Mouse (Mus musculus) embryonic facial prominence, embryonic 15.5 days (tissue): ENCODE measurements around the gene Gltpd2. TPM values are rescaled to one million over a fixed set of nuclear protein-coding genes. Genes with fewer than 3 reads are reported as not detected.

Experiments used
- ATAC-seq: fragments of 200-750 bp; cut with Nextera tagmentation; 2 replicates; pipeline ENCODE4 v1.8.0; 2017; ENCODE audit warnings: low read depth, moderate TSS enrichment; ENCODE audit not compliant: insufficient number of reproducible peaks, low FRiP score, low TSS enrichment
- H3K27ac ChIP-seq: fragments of 300-500 bp; sonication (generic); replicated peaks from 2 replicates; pipeline ENCODE4 v1.5.1; 2015; ENCODE audit warnings: mild to moderate bottlenecking, inconsistent platforms
- H3K27me3 ChIP-seq: fragments of 300-500 bp; sonication (generic); 2 replicates; pipeline ENCODE4 v1.6.1; 2015; ENCODE audit warnings: inconsistent platforms
- H3K36me3 ChIP-seq: fragments of 300-500 bp; sonication (generic); 2 replicates; pipeline ENCODE4 v1.6.1; 2015; ENCODE audit warnings: mild to moderate bottlenecking, inconsistent platforms
- H3K4me1 ChIP-seq: fragments of 300-500 bp; sonication (generic); 2 replicates; pipeline ENCODE4 v1.6.1; 2015; ENCODE audit warnings: inconsistent platforms
- H3K4me2 ChIP-seq: fragments of 300-500 bp; sonication (generic); replicated peaks from 2 replicates; pipeline ENCODE4 v1.6.1; 2015; ENCODE audit warnings: mild to moderate bottlenecking, inconsistent platforms
- H3K4me3 ChIP-seq: fragments of 300-500 bp; sonication (generic); replicated peaks from 2 replicates; pipeline ENCODE4 v1.5.1; 2015; ENCODE audit warnings: mild to moderate bottlenecking, inconsistent platforms
- H3K9ac ChIP-seq: fragments of 300-500 bp; sonication (generic); 2 replicates; pipeline ENCODE4 v1.6.1; 2015; ENCODE audit warnings: inconsistent platforms
- H3K9me3 ChIP-seq: fragments of 300-500 bp; sonication (generic); replicated peaks from 2 replicates; pipeline ENCODE4 v1.6.1; 2016; ENCODE audit warnings: inconsistent platforms
- WGBS: fragments of 180-500 bp; shearing (Covaris S2); methylation state at CpG from one replicate; pipeline ENCODE4 v1.1.7; 2015; 5-methylcytosine and 5-hydroxymethylcytosine counted together
- polyA plus RNA-seq: library from polyadenylated mRNA; unstranded; fragments of >200 nt; fragmentation: Nextera tagmentation; extraction: Ambion mirVana; gene quantifications from 2 replicates; pipeline ENCODE4 v1.2.1, GENCODE M21; 2015

The Gltpd2 gene
- polyA plus RNA-seq, 1 experiment from 2014 or later, result 0.44 TPM

DNA sequence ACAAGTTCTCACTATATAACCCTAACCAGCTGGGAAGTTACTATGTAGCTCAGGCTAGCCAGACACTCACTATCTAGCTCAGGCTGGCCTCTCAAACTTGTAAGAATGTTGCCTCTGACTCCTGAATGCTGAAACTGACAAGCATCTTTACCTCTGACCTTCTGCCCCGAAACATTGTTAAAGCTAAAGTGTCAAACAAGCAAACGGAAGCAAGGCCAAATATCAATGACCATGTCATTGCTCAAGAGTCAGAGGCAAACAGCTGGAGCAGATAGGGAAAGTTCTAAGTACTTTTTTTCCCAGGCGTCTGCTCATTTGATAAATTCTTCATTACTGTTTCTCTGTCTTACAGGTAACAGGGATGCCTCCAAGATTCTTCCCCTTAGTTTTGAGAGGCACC is 17.0 kb upstream of the Gltpd2 start:
- Histone ChIP-seq H3K9ac (no peak overlapping the region), H3K27ac (no peak overlapping the region), H3K4me3 (no peak overlapping the region), H3K4me1 (no peaks in the 10 kb centered on the region), H3K9me3 (no peaks in the 10 kb centered on the region), H3K4me2 (no peak overlapping the region), H3K27me3 (no peaks in the 10 kb centered on the region), H3K36me3 (no peaks in the 10 kb centered on the region)
- ATAC-seq, result no peak
- WGBS, result 62% methylated on average over 3 of the region's 3 CpGs

GRCm38 (mm10) chr11:70504970-70505369 is 14.0 kb upstream of the Gltpd2 start, which contains the start of gene Tm4sf5:
Gene Tm4sf5, plus strand, starts transcription at chr11:70505244.
- H3K27me3 ChIP-seq, result no peaks in the 10 kb centered on the region
- H3K27ac ChIP-seq, result no peak within 1 kb of the TSS
- peaks cover 3% of the 10 kb centered on the region; the same call in 1 of the 2 replicates for H3K4me1 ChIP-seq
- no peaks in the 10 kb centered on the region for H3K9me3 ChIP-seq
- H3K9ac ChIP-seq, result no peak within 1 kb of the TSS
- no peaks in the 10 kb centered on the region for H3K36me3 ChIP-seq
- no peak within 1 kb of the TSS for H3K4me2 ChIP-seq
- 70% methylated on average over 9 of the region's 9 CpGs for WGBS
- ATAC-seq, result no peak
- H3K4me3 ChIP-seq, result no peak within 1 kb of the TSS

DNA sequence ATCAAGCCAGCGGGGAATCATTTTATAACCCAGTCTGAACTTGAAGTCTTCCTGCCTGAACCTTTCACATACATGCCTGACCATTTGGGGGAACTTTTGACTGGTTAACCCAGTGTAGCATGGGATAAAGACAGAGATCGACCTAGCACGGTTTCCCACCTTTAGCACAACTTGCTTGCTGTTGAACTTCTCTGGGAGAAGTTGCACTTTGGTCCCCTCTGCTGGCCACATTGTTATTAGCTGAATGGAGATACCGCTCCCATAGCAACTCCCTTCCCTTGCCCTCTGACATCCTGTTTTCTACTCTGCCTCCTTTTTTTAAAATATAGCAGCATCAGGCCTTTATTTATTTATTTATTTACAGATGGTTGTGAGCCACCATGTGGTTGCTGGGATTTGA is 12.6 kb upstream of the Gltpd2 start:
- Histone ChIP-seq H3K27ac (no peak overlapping the region), H3K36me3 (no peaks in the 10 kb centered on the region), H3K9me3 (no peaks in the 10 kb centered on the region), H3K4me2 (no peak overlapping the region), H3K27me3 (no peaks in the 10 kb centered on the region), H3K9ac (no peak overlapping the region), H3K4me1 (peaks cover 7% of the 10 kb centered on the region; the same call in 1 of the 2 replicates), H3K4me3 (no peak overlapping the region)
- 23% methylated on average over 4 of the region's 4 CpGs for WGBS
- no peak for ATAC-seq

- no peaks in the 10 kb centered on the region for H3K36me3 ChIP-seq
- H3K4me3 ChIP-seq, result no peak overlapping the region
- no peaks in the 10 kb centered on the region for H3K9me3 ChIP-seq
- H3K27me3 ChIP-seq, result no peaks in the 10 kb centered on the region
- no peak overlapping the region for H3K27ac ChIP-seq
- WGBS, result 66% methylated on average over 7 of the region's 7 CpGs
- no peak overlapping the region for H3K4me2 ChIP-seq
- no peak overlapping the region for H3K9ac ChIP-seq
- H3K4me1 ChIP-seq, result peaks cover 7% of the 10 kb centered on the region; the same call in 1 of the 2 replicates
- no peak for ATAC-seq
These were observed 12.0 kb upstream of the Gltpd2 start for GRCm38 (mm10) chr11:70506962-70507515.

DNA sequence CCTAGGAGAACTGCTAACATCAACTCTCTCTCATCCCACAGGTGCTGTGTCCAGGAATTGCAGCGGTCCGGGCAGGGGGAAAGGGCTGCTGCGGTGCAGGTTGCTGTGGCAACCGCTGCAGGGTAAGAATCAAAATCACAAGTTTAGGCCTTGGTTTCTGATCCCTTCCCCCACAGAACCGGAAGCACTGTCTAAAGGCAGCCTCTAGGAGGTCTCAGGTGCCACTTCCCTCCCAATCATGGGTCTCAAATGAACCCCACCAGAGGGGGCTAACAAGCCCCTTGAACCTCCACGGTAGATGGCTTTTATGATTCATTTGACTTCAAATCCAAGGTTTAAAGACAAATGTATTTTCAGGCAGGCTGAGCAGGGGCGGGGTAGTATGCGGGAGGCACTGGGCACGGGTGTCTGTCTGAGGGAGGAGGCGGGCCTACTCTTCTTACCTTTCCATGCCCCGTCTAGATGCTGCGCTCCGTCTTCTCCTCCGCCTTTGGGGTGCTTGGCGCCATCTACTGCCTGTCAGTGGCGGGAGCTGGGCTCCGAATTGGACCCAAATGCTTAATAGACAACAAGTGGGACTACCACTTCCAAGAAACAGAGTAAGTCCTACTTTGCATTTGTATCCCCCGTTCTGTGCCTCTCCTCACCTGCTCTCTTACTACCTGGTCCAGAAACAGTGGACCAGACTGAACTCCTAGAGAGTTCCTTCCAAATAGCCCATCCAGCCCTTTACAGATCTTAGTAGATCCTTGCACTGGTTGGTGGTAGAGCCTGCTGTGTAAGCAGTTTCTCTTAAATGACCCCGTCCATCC is 9.0 kb upstream of the Gltpd2 start:
- Histone ChIP-seq H3K36me3 (no peaks in the 10 kb centered on the region), H3K4me3 (no peak overlapping the region), H3K27ac (no peak overlapping the region), H3K4me1 (peaks cover 7% of the 10 kb centered on the region; the same call in 1 of the 2 replicates), H3K9me3 (no peaks in the 10 kb centered on the region), H3K27me3 (peaks cover 6% of the 10 kb centered on the region; the same call in 1 of the 2 replicates), H3K4me2 (peak overlapping the region; percentile 32), H3K9ac (no peak overlapping the region)
- WGBS, result 9% methylated on average over 19 of the region's 19 CpGs
- no peak for ATAC-seq

GRCm38 (mm10) chr11:70511242-70511641 is 7.8 kb upstream of the Gltpd2 start:
- H3K4me1 ChIP-seq, result peaks cover 7% of the 10 kb centered on the region; the same call in 1 of the 2 replicates
- H3K36me3 ChIP-seq, result no peaks in the 10 kb centered on the region
- no peak overlapping the region for H3K4me3 ChIP-seq
- H3K27me3 ChIP-seq, result peaks cover 6% of the 10 kb centered on the region; the same call in 1 of the 2 replicates
- WGBS, result 58% methylated on average over 2 of the region's 2 CpGs
- H3K27ac ChIP-seq, result no peak overlapping the region
- ATAC-seq, result no peak
- no peak overlapping the region for H3K4me2 ChIP-seq
- no peak overlapping the region for H3K9ac ChIP-seq
- no peaks in the 10 kb centered on the region for H3K9me3 ChIP-seq

- Histone ChIP-seq H3K27ac (no peak overlapping the region), H3K36me3 (no peaks in the 10 kb centered on the region), H3K4me1 (peaks cover 7% of the 10 kb centered on the region; the same call in 1 of the 2 replicates), H3K27me3 (peaks cover 6% of the 10 kb centered on the region; the same call in 1 of the 2 replicates), H3K4me2 (no peak overlapping the region), H3K9ac (no peak overlapping the region), H3K9me3 (no peaks in the 10 kb centered on the region), H3K4me3 (no peak overlapping the region)
- WGBS, result 86% methylated on average over 7 of the region's 7 CpGs
- no peak for ATAC-seq
These were observed 7.2 kb upstream of the Gltpd2 start for GRCm38 (mm10) chr11:70511825-70512224.

DNA sequence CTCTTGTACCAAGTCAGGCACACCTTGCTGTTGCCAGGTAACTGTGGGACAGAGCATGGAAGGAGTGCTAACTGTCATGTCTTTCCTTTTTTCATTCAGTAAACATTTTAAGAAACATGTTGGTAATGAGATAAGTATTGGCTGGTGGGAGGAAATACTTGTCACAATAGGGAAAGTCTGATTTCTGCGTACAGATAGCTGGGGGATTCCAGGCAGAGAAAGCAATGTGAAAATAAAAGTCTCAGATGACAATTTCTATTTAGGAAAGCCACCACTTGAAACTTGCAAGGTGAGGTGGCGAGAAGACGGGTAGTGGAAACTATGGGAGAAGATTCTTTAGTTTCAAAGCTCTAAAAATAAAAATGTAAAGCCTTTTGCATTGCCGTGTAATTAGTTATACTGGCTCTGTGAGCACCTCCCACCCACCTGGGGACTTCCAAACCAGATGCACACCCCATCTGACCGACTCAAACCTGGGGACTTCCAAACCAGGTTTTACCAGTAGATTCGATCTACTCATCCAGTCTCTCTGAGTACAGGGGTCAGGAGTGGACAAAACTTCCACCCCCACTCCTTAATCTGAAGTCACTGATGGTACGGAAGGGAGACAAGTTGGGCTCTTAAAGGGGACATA is 6.2 kb upstream of the Gltpd2 start:
- H3K4me3 ChIP-seq, result no peak overlapping the region
- no peak for ATAC-seq
- WGBS, result 59% methylated on average over 7 of the region's 7 CpGs
- H3K4me1 ChIP-seq, result peaks cover 7% of the 10 kb centered on the region; the same call in 1 of the 2 replicates
- no peaks in the 10 kb centered on the region for H3K36me3 ChIP-seq
- no peak overlapping the region for H3K9ac ChIP-seq
- no peak overlapping the region for H3K27ac ChIP-seq
- no peak overlapping the region for H3K4me2 ChIP-seq
- no peaks in the 10 kb centered on the region for H3K9me3 ChIP-seq
- H3K27me3 ChIP-seq, result peaks cover 6% of the 10 kb centered on the region; the same call in 1 of the 2 replicates

DNA sequence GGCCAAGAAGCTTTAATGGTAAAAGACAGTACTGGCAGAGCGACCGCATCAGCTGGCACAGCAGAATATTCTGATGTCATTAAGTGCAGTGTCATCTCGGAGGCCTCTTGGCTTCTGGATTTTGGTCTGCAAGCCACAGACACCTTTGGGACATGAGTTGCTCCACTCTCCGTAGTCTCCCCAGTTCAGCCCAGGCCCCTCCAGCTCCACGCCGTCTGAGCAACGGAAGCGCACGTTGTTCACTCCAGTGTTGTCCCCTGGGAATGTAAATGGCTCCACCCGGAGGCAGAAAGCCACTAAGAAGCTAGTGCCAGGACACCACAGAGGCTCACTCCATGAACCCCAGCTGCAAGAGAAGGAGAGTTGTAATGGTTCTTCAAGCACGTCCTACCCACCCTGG is 5.5 kb upstream of the Gltpd2 start:
- Histone ChIP-seq H3K4me2 (no peak overlapping the region), H3K9me3 (no peaks in the 10 kb centered on the region), H3K9ac (no peak overlapping the region), H3K36me3 (no peaks in the 10 kb centered on the region), H3K27me3 (peaks cover 6% of the 10 kb centered on the region; the same call in 1 of the 2 replicates), H3K4me3 (no peak overlapping the region), H3K4me1 (peaks cover 7% of the 10 kb centered on the region; the same call in 1 of the 2 replicates), H3K27ac (no peak overlapping the region)
- WGBS, result 51% methylated on average over 11 of the region's 11 CpGs
- ATAC-seq, result no peak

- no peak for ATAC-seq
- Histone ChIP-seq H3K4me2 (no peak within 1 kb of the TSS), H3K4me1 (peaks cover 8% of the 10 kb centered on the region), H3K9ac (no peak within 1 kb of the TSS), H3K27me3 (peaks cover 6% of the 10 kb centered on the region; the same call in 1 of the 2 replicates), H3K36me3 (no peaks in the 10 kb centered on the region), H3K4me3 (no peak within 1 kb of the TSS), H3K9me3 (no peaks in the 10 kb centered on the region), H3K27ac (no peak within 1 kb of the TSS)
- WGBS, result 87% methylated on average over 7 of the region's 7 CpGs
These were observed 4.7 kb upstream of the Gltpd2 start, which contains the start of gene Vmo1 for GRCm38 (mm10) chr11:70514288-70514687. Gene Vmo1, minus strand, starts transcription at chr11:70514616.

DNA sequence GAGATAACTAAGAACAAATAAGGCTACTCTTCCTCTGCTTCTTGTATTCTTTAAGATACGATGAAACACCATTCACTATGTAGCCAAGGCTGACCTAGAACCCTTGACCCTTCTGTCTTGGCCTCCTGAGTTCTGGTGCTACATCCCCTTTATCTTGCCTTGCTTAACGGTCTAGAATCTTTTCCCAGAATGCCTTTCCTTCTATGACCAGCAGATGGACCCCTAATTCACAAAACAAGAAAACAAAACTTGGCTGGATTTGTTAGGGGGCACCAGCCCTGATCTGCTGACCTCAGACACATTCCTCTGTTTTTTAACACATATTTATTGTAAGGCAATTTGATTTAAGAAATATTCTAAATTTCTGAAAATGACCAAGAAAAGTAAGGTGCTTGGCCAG is 2.6 kb upstream of the Gltpd2 start:
- H3K27me3 ChIP-seq, result peaks cover 16% of the 10 kb centered on the region
- H3K27ac ChIP-seq, result no peak overlapping the region
- WGBS, result 30% methylated on average over 2 of the region's 2 CpGs
- H3K9ac ChIP-seq, result no peak overlapping the region
- H3K9me3 ChIP-seq, result no peaks in the 10 kb centered on the region
- ATAC-seq, result no peak
- H3K4me2 ChIP-seq, result no peak overlapping the region
- peaks cover 15% of the 10 kb centered on the region for H3K4me1 ChIP-seq
- H3K4me3 ChIP-seq, result no peak overlapping the region
- no peaks in the 10 kb centered on the region for H3K36me3 ChIP-seq
